In genomic region chr19:12487511-12488204, GRCm38 (mm10) we compare ENCODE assay signal across 11 mouse cellular contexts. TPM values are rescaled to one million over a fixed set of nuclear protein-coding genes. Genes with fewer than 3 reads are reported as not detected.
DNase-seq lines count a peak whose midpoint lies in the region; ATAC-seq and TF ChIP-seq lines count a peak whose summit lies in the region.
"Had no signal": no experiment of that assay in that cellular context is flagged by ENCODE, and none has a peak within 500 bp of the region (broad histone marks: within the 10 kb centered on the region; RNA-seq: fewer than 3 reads in every experiment).

No protein-coding gene starts in this region.

- DNase-seq in forebrain, postnatal 0 days = no peak
- DNase-seq in lung, embryonic 14.5 days = peak; percentile 36
- DNase-seq in lung, postnatal 36 days = no peak
- no peak for DNase-seq in intestine, embryonic 14.5 days (ENCODE audit: low spot score)
- no peak for DNase-seq in retina, embryonic 14.5 days (ENCODE audit: low spot score)
- no peak for DNase-seq in Muller cell, postnatal 12 days (ENCODE audit: inconsistent ontology term)

- H3K36me3 ChIP-seq in forebrain, embryonic 12.5 days (replicated peaks) = peaks cover 62% of the 10 kb centered on the region
- peaks cover 66% of the 10 kb centered on the region for H3K36me3 ChIP-seq in forebrain, postnatal 0 days (ENCODE audit: insufficient read depth)
- peaks cover 46% of the 10 kb centered on the region for H3K36me3 ChIP-seq in lung, embryonic 14.5 days (ENCODE audit: insufficient read depth)
- H3K36me3 ChIP-seq in intestine, embryonic 14.5 days (ENCODE audit: control insufficient read depth, insufficient read depth, low read length) = peaks cover 67% of the 10 kb centered on the region
- H3K36me3 ChIP-seq in neural tube, embryonic 15.5 days = peaks cover 55% of the 10 kb centered on the region

- peaks cover 59% of the 10 kb centered on the region for H3K4me1 ChIP-seq in forebrain, embryonic 12.5 days
- H3K4me1 ChIP-seq in forebrain, postnatal 0 days (ENCODE audit: insufficient read depth) = no peaks in the 10 kb centered on the region
- peaks cover 25% of the 10 kb centered on the region for H3K4me1 ChIP-seq in lung, embryonic 14.5 days (ENCODE audit: insufficient read depth)
- H3K4me1 ChIP-seq in intestine, embryonic 14.5 days (replicated peaks; ENCODE audit: control insufficient read depth, insufficient read depth, low read length) = peaks cover 13% of the 10 kb centered on the region
- peaks cover 42% of the 10 kb centered on the region for H3K4me1 ChIP-seq in neural tube, embryonic 15.5 days

- TF ChIP-seq CTCF in forebrain, postnatal 0 days (IDR thresholded peaks at IDR 0.05; ENCODE audit: low read depth) = no peak
- no peak for TF ChIP-seq CTCF in lung, embryonic 14.5 days (IDR thresholded peaks at IDR 0.05; ENCODE audit: low read depth)

- H3K4me3 ChIP-seq in forebrain, embryonic 12.5 days (replicated peaks) = no peak overlapping the region
- H3K4me3 ChIP-seq in forebrain, postnatal 0 days (ENCODE audit: low read depth, low read length) = no peak overlapping the region
- no peak overlapping the region for H3K4me3 ChIP-seq in lung, embryonic 14.5 days (ENCODE audit: low read depth, low read length)
- H3K4me3 ChIP-seq in intestine, embryonic 14.5 days (ENCODE audit: low read depth, low read length) = no peak overlapping the region
- no peak overlapping the region for H3K4me3 ChIP-seq in neural tube, embryonic 15.5 days (replicated peaks)

- ATAC-seq in forebrain, embryonic 12.5 days (ENCODE audit: low FRiP score) = no peak
- ATAC-seq in forebrain, postnatal 0 days = no peak
- ATAC-seq in lung, embryonic 14.5 days (ENCODE audit: insufficient read depth) = no peak; the same call in 1 of the 2 replicates
- ATAC-seq in intestine, embryonic 14.5 days (replicated peaks; ENCODE audit: low FRiP score, low TSS enrichment, low read depth) = no peak
- ATAC-seq in neural tube, embryonic 15.5 days (ENCODE audit: low FRiP score) = no peak

- 86% methylated on average over 12 of the region's 12 CpGs for WGBS in forebrain, embryonic 12.5 days
- WGBS in forebrain, postnatal 0 days = 84% methylated on average over 12 of the region's 12 CpGs
- 74% methylated on average over 12 of the region's 12 CpGs for WGBS in lung, embryonic 14.5 days
- WGBS in intestine, embryonic 14.5 days = 83% methylated on average over 12 of the region's 12 CpGs
- 85% methylated on average over 12 of the region's 12 CpGs for WGBS in neural tube, embryonic 15.5 days

- H3K27ac ChIP-seq in forebrain, embryonic 12.5 days = peak overlapping the region; percentile 88
- no peak overlapping the region for H3K27ac ChIP-seq in forebrain, postnatal 0 days (ENCODE audit: low read depth, low read length)
- peak overlapping the region; percentile 90 for H3K27ac ChIP-seq in lung, embryonic 14.5 days (ENCODE audit: low read depth)
- peak overlapping the region; percentile 93 for H3K27ac ChIP-seq in intestine, embryonic 14.5 days (ENCODE audit: low read depth)
- H3K27ac ChIP-seq in neural tube, embryonic 15.5 days (replicated peaks) = peak overlapping the region; percentile 60

- no peaks in the 10 kb centered on the region for H3K27me3 ChIP-seq in forebrain, embryonic 12.5 days
- H3K27me3 ChIP-seq in forebrain, postnatal 0 days (ENCODE audit: insufficient read depth, low read length) = no peaks in the 10 kb centered on the region
- H3K27me3 ChIP-seq in lung, embryonic 14.5 days (ENCODE audit: insufficient read depth, low read length) = no peaks in the 10 kb centered on the region
- no peaks in the 10 kb centered on the region for H3K27me3 ChIP-seq in intestine, embryonic 14.5 days (replicated peaks; ENCODE audit: control insufficient read depth, insufficient read depth, low read length)
- H3K27me3 ChIP-seq in neural tube, embryonic 15.5 days (replicated peaks) = no peaks in the 10 kb centered on the region

- H3K4me2 ChIP-seq in forebrain, embryonic 12.5 days = no peak overlapping the region
- no peak overlapping the region for H3K4me2 ChIP-seq in forebrain, postnatal 0 days (ENCODE audit: low read depth)
- 0 out of 2 replicates have a peak overlapping the region, but pooled peaks have one; percentile 12 for H3K4me2 ChIP-seq in lung, embryonic 14.5 days
- H3K4me2 ChIP-seq in intestine, embryonic 14.5 days (ENCODE audit: low read length) = no peak overlapping the region
- H3K4me2 ChIP-seq in neural tube, embryonic 15.5 days = no peak overlapping the region

- H3K9me3 ChIP-seq in forebrain, embryonic 12.5 days = no peaks in the 10 kb centered on the region
- no peaks in the 10 kb centered on the region for H3K9me3 ChIP-seq in forebrain, postnatal 0 days (ENCODE audit: low read length)
- H3K9me3 ChIP-seq in lung, embryonic 14.5 days (ENCODE audit: low read depth, low read length) = no peaks in the 10 kb centered on the region
- H3K9me3 ChIP-seq in intestine, embryonic 14.5 days (ENCODE audit: control insufficient read depth, low read length) = no peaks in the 10 kb centered on the region
- no peaks in the 10 kb centered on the region for H3K9me3 ChIP-seq in neural tube, embryonic 15.5 days (replicated peaks)

- H3K9ac ChIP-seq in forebrain, embryonic 12.5 days = no peak overlapping the region
- H3K9ac ChIP-seq in forebrain, postnatal 0 days = no peak overlapping the region
- no peak overlapping the region for H3K9ac ChIP-seq in lung, embryonic 14.5 days
- H3K9ac ChIP-seq in intestine, embryonic 14.5 days (ENCODE audit: low read length) = no peak overlapping the region
- H3K9ac ChIP-seq in neural tube, embryonic 15.5 days (replicated peaks) = no peak overlapping the region

RNA-seq across cellular contexts. Expression of gene Dtx4, which starts 13.6 kb away (rescaled TPM):
- polyA plus RNA-seq in forebrain, embryonic 12.5 days (2016; fragmentation: Nextera tagmentation; extraction: Ambion mirVana) = 34.2 and 37.4 TPM in 2 replicates
- 43.2 and 48.8 TPM in 2 replicates for total RNA-seq in forebrain, postnatal 0 days (2014; rRNA removed)
- polyA plus RNA-seq in forebrain, postnatal 0 days (2015; fragmentation: Nextera tagmentation; extraction: Ambion mirVana) = 20.6 and 21.2 TPM in 2 replicates
- 17.2 and 17.7 TPM in 2 replicates for polyA plus RNA-seq in lung, embryonic 14.5 days (2014; fragmentation: Nextera tagmentation; extraction: Ambion mirVana)
- 27.4 and 28.8 TPM in 2 replicates for polyA plus RNA-seq in intestine, embryonic 14.5 days (2014; fragmentation: Nextera tagmentation; extraction: Ambion mirVana)
- 34.1 and 34.5 TPM in 2 replicates for polyA plus RNA-seq in neural tube, embryonic 15.5 days (2015; fragmentation: Nextera tagmentation; extraction: Ambion mirVana)

RNA-seq across cellular contexts. Expression of gene Mpeg1, which starts 27.1 kb away (rescaled TPM):
- polyA plus RNA-seq in forebrain, embryonic 12.5 days (2016; fragmentation: Nextera tagmentation; extraction: Ambion mirVana) = 0.37 and 0.55 TPM in 2 replicates
- total RNA-seq in forebrain, postnatal 0 days (2014; rRNA removed) = 3.2 and 3.5 TPM in 2 replicates
- polyA plus RNA-seq in forebrain, postnatal 0 days (2015; fragmentation: Nextera tagmentation; extraction: Ambion mirVana) = 0.63 and 1.1 TPM in 2 replicates
- 0.63 and 0.76 TPM in 2 replicates for polyA plus RNA-seq in lung, embryonic 14.5 days (2014; fragmentation: Nextera tagmentation; extraction: Ambion mirVana)
- 0.97 and 1.1 TPM in 2 replicates for polyA plus RNA-seq in intestine, embryonic 14.5 days (2014; fragmentation: Nextera tagmentation; extraction: Ambion mirVana)
- 0.61 and 0.88 TPM in 2 replicates for polyA plus RNA-seq in neural tube, embryonic 15.5 days (2015; fragmentation: Nextera tagmentation; extraction: Ambion mirVana)

RNA-seq across cellular contexts. Expression of gene Fam111a, which starts 57.9 kb away (rescaled TPM):
- polyA plus RNA-seq in forebrain, embryonic 12.5 days (2016; fragmentation: Nextera tagmentation; extraction: Ambion mirVana) = 17.9 and 18.4 TPM in 2 replicates
- 4.3 and 4.4 TPM in 2 replicates for total RNA-seq in forebrain, postnatal 0 days (2014; rRNA removed)
- polyA plus RNA-seq in forebrain, postnatal 0 days (2015; fragmentation: Nextera tagmentation; extraction: Ambion mirVana) = 2.9 and 3.2 TPM in 2 replicates
- polyA plus RNA-seq in lung, embryonic 14.5 days (2014; fragmentation: Nextera tagmentation; extraction: Ambion mirVana) = 34.9 and 37.9 TPM in 2 replicates
- 19.9 and 23.0 TPM in 2 replicates for polyA plus RNA-seq in intestine, embryonic 14.5 days (2014; fragmentation: Nextera tagmentation; extraction: Ambion mirVana)
- polyA plus RNA-seq in neural tube, embryonic 15.5 days (2015; fragmentation: Nextera tagmentation; extraction: Ambion mirVana) = 6.2 and 11.7 TPM in 2 replicates

RNA-seq across cellular contexts. Expression of gene Pfpl, which starts 60.0 kb away (rescaled TPM):
- not detected in 2 replicates for polyA plus RNA-seq in forebrain, embryonic 12.5 days (2016; fragmentation: Nextera tagmentation; extraction: Ambion mirVana)
- not detected in 2 replicates for total RNA-seq in forebrain, postnatal 0 days (2014; rRNA removed)
- 0.04 TPM in 1 of 2 replicates, not detected in the other for polyA plus RNA-seq in forebrain, postnatal 0 days (2015; fragmentation: Nextera tagmentation; extraction: Ambion mirVana)
- polyA plus RNA-seq in lung, embryonic 14.5 days (2014; fragmentation: Nextera tagmentation; extraction: Ambion mirVana) = not detected in 2 replicates
- not detected in 2 replicates for polyA plus RNA-seq in intestine, embryonic 14.5 days (2014; fragmentation: Nextera tagmentation; extraction: Ambion mirVana)
- not detected in 2 replicates for polyA plus RNA-seq in neural tube, embryonic 15.5 days (2015; fragmentation: Nextera tagmentation; extraction: Ambion mirVana)
- total RNA-seq: neutrophil, adult 5-6 weeks had no signal
- polyA plus RNA-seq: large intestine, adult 2 months; limb, embryonic 14.5 days had no signal
